Mouse (Mus musculus): ENCODE measurements around the gene Ctcf. TPM values are rescaled to one million over a fixed set of nuclear protein-coding genes. Genes with fewer than 3 reads are reported as not detected.

Gene Ctcf
- total RNA-seq, 2 experiments from 2014 or later, result 112 to 113 TPM

GRCm38 (mm10) chr8:105639835-105640234 lies 3.5 kb downstream of the Ctcf start:
- ATAC-seq (replicated peaks; ENCODE audit: low FRiP score, low TSS enrichment, poor library complexity, severe bottlenecking), result no peak

DNA sequence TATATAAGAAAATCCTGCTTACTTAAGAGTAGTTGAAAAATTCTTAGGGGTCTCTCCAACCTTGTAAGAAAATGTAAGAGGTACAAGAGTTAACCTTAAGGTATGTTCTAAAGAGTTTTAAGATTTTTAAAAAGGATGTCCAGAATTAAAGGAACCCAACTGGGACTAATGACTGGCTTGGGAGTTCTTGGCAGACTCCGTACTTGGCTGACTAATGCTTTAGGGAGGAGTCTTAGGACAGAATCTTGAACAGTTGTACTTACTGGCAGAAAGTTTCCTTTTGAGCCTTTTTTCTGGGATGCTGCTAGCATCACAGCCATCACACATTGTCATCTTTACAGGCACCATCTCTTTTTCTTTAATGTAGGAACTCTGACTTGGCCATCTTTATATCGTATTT lies 4.1 kb downstream of the Ctcf start:
- no peak for ATAC-seq (replicated peaks; ENCODE audit: low FRiP score, low TSS enrichment, poor library complexity, severe bottlenecking)

- ATAC-seq (replicated peaks; ENCODE audit: low FRiP score, low TSS enrichment, poor library complexity, severe bottlenecking), result no peak
Observed at GRCm38 (mm10) chr8:105645205-105645604, 8.8 kb downstream of the Ctcf start.

DNA sequence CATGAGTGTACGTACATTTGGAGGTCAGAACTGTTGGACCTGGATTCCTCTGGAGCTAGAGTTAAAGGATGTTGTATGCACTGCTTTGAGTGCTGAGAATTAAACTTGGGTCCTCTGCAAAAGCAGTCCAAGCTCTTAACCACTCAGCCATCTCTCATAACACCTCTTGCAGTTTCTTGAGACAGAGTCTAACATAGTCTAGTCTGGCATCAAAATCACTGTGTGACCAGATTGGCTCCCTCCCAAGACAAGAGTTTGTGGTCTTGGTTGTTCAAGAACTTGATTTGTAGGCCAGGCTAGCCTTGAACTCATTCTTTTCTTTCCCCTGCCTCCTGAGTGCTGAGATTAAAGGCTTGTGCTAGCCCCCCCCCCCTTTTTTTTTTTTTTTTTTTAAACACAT lies 12.6 kb downstream of the Ctcf start:
- no peak for ATAC-seq (replicated peaks; ENCODE audit: low FRiP score, low TSS enrichment, poor library complexity, severe bottlenecking)

GRCm38 (mm10) chr8:105657641-105658040 lies 21.3 kb downstream of the Ctcf start:
- no peak for ATAC-seq (replicated peaks; ENCODE audit: low FRiP score, low TSS enrichment, poor library complexity, severe bottlenecking)

DNA sequence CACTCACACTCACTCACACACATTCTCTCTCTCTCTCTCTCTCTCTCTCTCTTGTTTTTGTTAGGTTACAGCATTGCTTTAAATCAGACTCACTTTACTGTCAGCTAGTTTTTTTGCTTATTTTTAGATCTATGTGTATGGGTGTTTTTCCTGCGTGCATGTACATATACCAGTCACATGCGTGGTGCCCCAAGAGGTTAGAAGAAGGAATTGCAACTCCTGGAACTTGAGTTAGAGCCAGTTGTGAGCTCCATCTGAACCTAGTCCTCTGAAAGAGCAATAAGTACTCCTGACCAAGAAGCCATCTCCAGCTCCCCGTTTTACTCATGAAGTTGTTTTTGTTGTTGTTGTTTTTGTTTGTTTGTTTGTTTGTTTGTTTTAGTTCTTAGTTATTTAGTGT lies 24.8 kb downstream of the Ctcf start:
- ATAC-seq (replicated peaks; ENCODE audit: low FRiP score, low TSS enrichment, poor library complexity, severe bottlenecking), result peak; percentile 82

- no peak for ATAC-seq (replicated peaks; ENCODE audit: low FRiP score, low TSS enrichment, poor library complexity, severe bottlenecking)
Observed at GRCm38 (mm10) chr8:105677891-105678290, 41.5 kb downstream of the Ctcf start.

DNA sequence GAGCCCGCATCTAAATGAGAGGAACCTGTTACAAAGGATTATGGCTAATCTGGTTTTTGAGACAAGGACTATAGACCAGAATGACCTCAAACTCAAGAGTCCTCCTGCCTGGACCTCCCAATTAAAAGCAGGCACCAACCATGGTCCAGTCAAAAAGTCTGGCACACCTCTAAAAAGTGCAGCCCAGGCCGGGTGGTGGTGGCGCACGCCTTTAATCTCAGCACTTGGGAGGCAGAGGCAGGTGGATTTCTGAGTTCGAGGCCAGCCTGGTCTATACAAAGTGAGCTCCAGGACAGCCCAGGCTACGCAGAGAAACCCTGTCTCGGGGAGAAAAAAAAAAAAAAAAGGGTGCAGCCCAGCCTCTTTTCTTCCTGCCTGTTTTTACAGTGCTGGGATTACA lies 49.0 kb downstream of the Ctcf start:
- ATAC-seq (replicated peaks; ENCODE audit: low FRiP score, low TSS enrichment, poor library complexity, severe bottlenecking), result no peak

GRCm38 (mm10) chr8:105685796-105686308 lies 49.5 kb downstream of the Ctcf start, which contains the start of gene Carmil2:
Carmil2 (plus strand) TSS chr8:105686274.
- peak; percentile 66; the same call in 1 of the 2 replicates for ATAC-seq (replicated peaks; ENCODE audit: low FRiP score, low TSS enrichment, poor library complexity, severe bottlenecking)

GRCm38 (mm10) chr8:105686551-105686950 lies 50.2 kb downstream of the Ctcf start:
- ATAC-seq (replicated peaks; ENCODE audit: low FRiP score, low TSS enrichment, poor library complexity, severe bottlenecking), result 0 out of 2 replicates have a peak, but pooled peaks have one; percentile 4

DNA sequence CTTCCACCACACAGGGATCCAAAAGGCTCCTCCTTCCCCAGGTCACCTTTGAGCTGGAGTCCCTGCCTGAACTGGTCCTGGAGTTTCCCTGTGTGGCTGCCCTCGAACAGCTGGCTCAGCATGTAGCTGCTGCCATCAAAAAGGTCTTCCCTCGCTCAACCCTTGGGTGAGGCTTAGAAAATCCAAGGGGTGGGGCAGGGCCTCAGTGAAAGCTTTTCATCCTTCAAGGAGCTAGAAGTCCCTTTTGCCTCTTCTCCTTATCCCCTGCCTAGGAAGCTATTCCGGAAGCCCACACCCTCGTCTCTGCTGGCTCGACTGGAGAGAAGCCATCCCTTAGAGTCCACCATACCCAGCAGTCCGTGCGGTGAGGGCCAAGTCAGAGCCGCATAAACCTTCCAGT lies 51.1 kb downstream of the Ctcf start:
- no peak for ATAC-seq (replicated peaks; ENCODE audit: low FRiP score, low TSS enrichment, poor library complexity, severe bottlenecking)

DNA sequence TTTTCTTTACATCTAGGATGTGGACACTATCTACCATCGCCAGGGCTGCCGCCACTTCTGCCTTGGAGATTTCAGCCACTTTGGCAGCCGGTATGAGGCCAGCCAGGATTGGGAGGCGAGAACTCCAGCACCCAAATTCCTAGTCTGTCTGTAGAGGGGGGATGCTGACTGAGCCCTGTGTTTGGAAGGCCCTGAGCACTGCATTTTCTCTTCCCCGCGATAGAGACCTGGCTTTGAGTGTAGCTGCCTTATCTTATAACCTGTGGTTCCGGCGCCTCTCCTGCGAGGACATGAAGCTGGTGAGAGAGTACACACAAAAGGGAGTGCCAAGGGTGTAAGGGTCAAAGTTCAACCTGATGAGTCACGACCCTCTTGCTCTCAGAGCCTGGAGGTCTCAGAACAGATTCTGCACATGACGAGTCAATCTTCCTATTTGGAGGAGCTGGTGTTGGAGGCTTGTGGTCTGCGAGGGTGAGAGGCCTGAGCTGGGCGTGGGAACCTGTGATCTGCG lies 51.9 kb downstream of the Ctcf start:
- ATAC-seq (replicated peaks; ENCODE audit: low FRiP score, low TSS enrichment, poor library complexity, severe bottlenecking), result no peak

DNA sequence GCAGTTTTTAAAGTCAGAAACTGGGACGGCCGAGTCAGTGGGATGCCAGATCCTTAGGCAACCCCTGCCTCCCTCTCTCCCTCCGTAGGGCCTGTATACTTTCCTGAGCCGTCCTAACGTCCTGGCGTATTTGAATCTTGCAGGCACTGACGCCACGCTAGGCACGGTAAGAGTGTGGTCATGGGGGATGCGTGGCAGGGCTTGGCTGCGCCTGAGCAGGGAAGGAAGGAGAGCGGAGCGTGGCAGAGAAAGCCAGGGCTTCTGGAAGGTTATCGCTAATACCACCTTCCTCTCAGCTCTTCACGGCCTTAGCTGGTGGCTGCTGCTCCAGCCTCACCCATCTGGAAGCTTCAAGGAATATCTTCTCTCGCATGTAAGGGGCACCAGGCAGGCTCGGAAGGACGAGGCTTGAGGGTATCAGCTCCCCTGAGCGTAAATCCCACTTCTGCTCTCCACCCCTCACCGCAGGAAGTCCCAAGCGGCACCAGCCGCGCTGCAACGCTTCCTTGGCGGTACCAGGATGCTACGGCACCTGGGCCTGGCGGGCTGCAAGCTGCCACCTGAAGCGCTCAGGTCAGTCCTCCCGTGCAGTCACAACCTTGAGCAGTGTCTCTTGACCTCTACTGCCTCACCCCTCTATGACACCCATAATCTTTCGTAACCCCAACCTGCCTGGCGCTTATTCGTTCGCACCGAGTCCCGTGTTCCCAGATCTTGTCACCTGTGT lies 53.1 kb downstream of the Ctcf start:
- no peak for ATAC-seq (replicated peaks; ENCODE audit: low FRiP score, low TSS enrichment, poor library complexity, severe bottlenecking)

GRCm38 (mm10) chr8:105689983-105690360 lies 53.6 kb downstream of the Ctcf start:
- no peak for ATAC-seq (replicated peaks; ENCODE audit: low FRiP score, low TSS enrichment, poor library complexity, severe bottlenecking)

- ATAC-seq (replicated peaks; ENCODE audit: low FRiP score, low TSS enrichment, poor library complexity, severe bottlenecking), result peak; percentile 9
Observed at GRCm38 (mm10) chr8:105690978-105691377, 54.6 kb downstream of the Ctcf start.

GRCm38 (mm10) chr8:105692449-105693182 lies 56.2 kb downstream of the Ctcf start:
- ATAC-seq (replicated peaks; ENCODE audit: low FRiP score, low TSS enrichment, poor library complexity, severe bottlenecking), result no peak

DNA sequence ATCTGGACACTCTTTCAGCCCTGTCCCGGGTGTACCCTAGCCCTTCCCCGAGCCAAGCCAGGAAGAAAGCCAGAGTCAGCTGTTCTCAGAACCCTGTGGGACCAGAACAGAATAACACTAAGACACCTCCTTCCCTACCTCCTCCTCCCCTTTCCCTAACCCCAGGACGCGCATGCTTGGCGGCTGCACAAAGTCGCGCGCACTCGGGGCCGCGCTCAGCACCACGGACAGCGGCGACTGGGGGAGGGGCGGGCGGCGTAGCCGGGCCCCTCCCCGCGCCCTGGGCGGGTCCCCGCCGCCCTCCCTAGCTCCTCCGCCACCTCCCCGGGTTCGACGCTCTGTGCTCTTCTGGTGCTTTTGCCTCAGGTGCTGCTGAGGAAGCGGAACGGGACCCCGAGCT lies 57.3 kb downstream of the Ctcf start:
- ATAC-seq (replicated peaks; ENCODE audit: low FRiP score, low TSS enrichment, poor library complexity, severe bottlenecking), result no peak

DNA sequence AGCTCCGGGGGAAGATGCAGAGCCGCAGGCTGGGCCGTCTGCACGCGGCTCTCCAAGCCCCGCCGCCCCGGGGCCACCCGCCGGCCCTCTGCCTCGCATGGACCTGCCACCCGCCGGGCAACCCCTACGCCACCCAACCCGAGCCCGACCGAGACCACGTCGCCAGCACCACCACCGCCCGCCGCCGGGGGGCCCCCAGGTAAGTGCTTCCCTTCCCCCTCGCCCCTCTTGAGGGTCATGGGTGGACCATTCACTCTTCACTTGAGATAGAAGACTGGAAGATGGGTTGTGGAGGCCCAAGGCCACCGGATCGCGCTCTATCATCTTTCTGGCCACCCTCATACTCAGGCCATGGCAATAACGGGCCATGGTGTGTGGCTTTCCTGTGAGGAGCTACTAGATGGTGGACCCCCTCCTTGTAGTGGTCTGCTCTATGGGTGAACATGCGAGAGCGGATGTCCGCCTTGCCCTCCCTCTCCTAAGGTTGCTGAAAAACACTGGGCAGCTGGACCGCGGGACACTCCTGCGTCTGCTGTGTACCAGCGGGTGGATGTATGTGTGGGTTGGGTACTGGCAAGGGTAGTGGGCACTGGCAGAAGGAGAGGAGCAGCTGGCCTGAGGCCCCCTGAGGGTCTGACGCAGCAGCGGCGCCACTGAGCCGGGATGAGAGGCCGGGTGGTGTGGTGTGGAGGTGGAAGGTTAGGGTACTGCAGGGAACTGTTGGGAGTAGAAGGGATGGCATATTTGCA lies 57.9 kb downstream of the Ctcf start:
- ATAC-seq (replicated peaks; ENCODE audit: low FRiP score, low TSS enrichment, poor library complexity, severe bottlenecking), result no peak

- no peak for ATAC-seq (replicated peaks; ENCODE audit: low FRiP score, low TSS enrichment, poor library complexity, severe bottlenecking)
Observed at GRCm38 (mm10) chr8:105695080-105695780, 58.9 kb downstream of the Ctcf start.
